Mouse (Mus musculus): ENCODE results near the gene Adgrl3. TPM values are rescaled to one million over a fixed set of nuclear protein-coding genes. Genes with fewer than 3 reads are reported as not detected.

The Adgrl3 gene
- total RNA-seq, 2 experiments from 2014 or later, result 3.7 to 4.3 TPM

DNA sequence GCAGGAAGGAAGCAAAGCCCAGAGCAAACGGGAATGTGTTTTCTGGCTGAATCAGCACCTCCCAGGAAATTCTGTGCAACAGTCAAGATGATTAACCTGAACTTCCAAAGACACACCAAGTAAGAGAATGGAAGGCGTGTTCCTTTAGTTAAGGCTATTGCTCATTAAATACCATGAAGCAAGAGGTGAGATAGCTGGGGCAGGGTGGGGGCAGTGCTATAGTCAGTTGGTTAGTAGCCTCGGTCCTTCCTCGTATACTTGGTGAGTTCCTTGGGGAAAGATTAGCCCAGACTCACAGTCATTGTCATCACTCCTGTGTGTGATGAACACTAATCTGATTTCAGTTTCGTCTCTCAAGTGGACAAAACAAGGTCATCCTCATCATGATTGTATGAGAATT, 53.0 kb downstream of the Adgrl3 start:
- DNase-seq (ENCODE audit: low spot score), result no peak
- intact Hi-C loops (cut with DNase I), result no loop called here

DNA sequence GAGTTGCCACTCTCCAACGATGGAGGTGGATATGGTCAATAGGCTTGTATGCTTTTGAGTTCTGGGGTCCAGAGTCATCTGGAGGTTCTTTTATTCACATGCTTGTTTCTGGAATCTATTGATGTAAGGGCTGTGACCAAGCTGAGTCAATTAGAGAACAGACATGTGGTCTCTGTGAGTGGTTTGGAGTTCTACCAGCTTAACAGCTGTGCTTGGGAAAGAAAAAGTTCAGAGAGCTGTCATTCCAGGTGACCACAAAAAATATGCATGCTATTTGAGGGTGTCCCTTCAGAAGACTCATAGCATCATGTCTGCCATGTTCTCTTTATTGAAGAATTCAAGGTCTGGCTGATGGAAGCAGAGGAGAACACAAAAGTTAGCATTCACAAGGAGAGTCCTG, 53.9 kb downstream of the Adgrl3 start:
- intact Hi-C loops (cut with DNase I), result no loop called here
- DNase-seq (ENCODE audit: low spot score), result no peak

DNA sequence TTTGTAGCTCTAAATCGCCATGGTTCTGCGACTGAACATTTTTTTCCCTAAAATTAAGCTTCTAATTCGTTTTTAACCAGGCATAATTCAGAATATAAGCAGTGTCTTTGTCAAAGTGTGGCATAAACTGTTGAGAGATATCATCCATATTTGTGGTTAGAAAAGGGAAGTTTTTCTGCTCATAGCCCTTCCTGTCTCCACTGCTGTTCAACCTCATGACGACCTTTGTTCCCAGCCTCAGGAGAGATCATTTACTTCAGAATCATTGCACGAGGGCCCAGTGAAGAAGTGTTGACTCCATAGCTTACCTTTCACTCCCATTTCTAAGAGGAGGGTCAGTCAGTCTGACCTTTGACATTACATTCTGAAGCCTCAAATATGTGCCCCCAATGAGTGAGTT, 56.4 kb downstream of the Adgrl3 start:
- intact Hi-C loops (cut with DNase I), result no loop called here
- no peak for DNase-seq (ENCODE audit: low spot score)

DNA sequence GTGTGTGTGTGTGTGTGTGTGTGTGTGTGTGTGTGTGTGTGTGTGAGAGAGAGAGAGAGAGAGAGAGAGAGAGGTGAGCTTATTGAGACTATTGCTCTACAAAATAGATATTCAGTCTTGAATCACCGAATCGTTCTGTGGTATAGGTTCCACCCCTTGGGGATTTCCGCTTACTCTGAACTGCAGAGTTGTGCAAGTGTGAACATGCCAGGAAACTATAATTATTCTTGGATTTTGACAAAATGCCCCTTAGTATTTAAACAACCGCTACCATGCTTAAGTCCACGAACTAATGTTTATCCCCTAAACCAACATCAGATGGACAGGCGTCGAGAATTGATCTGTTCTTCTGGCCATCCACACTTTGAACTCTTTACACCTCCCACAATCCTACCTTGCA, 57.1 kb downstream of the Adgrl3 start:
- DNase-seq (ENCODE audit: low spot score), result no peak
- intact Hi-C loops (cut with DNase I), result no loop called here

DNA sequence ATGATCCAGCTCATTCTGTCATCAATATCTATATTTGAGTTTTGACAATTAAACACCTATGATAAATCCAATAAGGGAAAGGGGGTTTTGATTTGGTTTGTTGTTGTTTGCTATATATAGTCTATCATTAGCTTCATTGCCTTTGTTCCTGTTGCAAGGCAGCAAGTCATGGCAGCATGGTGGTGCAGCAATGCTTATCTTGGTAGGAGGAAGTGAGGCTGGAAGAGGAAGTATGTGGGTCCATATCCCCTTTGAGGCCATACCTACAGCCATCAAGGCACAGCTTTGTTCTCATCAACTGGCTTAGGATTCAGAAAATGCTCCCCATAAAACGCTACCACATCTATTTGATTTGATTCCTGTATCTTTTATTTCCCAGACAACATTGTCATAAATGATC, 58.1 kb downstream of the Adgrl3 start:
- DNase-seq (ENCODE audit: low spot score), result no peak
- intact Hi-C loops (cut with DNase I), result no loop called here

DNA sequence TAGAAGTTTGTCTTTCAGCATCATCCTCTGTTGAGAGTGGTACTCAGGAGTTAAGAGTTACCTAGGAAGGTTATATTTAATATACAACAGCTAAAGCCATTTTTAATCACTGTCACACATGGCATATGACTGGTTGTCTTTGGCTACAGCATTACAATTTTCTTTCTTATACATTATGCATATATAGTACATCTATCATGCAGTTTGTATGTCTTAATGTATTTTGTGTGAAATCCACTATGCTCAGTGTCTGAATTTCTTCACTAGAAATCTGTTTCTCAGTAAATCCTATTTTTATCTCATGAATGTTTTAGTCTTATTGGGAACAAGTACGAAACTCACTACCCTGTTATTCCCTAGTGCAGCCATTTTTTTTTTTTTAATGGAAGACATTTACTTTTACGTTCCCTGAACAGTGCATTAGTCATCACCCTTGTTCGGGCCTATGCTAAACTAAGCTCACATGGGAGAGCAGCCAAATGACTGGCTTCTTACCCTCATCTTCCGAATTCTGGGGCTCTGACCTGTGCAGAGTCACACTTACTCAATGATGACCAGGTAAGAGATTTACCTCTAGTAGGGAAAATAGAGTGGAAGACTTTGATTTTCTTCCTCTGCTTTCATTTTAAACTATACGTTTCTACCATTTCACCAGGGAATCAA, 63.9 kb downstream of the Adgrl3 start:
- DNase-seq (ENCODE audit: low spot score), result no peak
- intact Hi-C loops (cut with DNase I), result no loop called here

DNA sequence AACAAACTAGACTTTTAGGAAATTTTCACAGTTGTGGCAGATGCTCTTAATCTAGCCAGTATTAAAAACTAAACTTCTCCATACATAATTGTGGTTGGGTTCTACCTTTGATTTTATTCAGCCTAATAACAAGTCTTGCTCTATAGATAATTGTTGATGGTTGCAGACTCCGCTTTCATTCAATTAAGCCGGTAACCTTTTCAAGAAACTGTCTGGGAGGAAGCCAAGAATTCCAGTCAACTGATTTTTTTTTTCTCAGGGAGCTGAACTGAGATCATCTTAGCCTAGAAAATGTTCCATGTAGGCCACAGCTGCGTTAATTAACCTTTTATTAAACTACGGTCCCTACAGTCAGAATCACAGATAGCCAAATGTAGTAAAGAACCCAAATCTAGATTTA, 65.2 kb downstream of the Adgrl3 start:
- intact Hi-C loops (cut with DNase I), result no loop called here
- DNase-seq (ENCODE audit: low spot score), result no peak

- no peak for DNase-seq (ENCODE audit: low spot score)
- intact Hi-C loops (cut with DNase I), result no loop called here
Observed at GRCm38 (mm10) chr5:81088667-81089066, 68.7 kb downstream of the Adgrl3 start.

DNA sequence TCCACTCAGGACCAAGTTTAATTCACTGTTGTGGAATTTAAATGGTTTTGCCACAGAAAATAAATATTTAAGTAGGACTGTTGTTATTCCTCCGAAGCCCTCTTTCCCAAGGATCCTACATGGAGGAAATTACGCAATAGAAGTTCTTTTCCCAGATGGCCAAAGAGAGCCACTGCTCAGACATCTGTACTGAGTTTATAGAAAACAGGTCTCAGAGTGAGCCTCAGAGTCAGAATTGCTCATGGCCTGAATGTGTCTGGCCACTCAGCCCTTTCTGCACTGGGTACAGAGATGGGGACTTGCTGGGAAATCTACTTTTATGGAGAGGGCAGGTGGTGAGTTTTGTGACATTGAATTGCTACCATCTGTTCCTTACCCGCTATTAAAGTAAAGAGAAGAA, 74.7 kb downstream of the Adgrl3 start:
- intact Hi-C loops (cut with DNase I), result no loop called here
- no peak for DNase-seq (ENCODE audit: low spot score)

DNA sequence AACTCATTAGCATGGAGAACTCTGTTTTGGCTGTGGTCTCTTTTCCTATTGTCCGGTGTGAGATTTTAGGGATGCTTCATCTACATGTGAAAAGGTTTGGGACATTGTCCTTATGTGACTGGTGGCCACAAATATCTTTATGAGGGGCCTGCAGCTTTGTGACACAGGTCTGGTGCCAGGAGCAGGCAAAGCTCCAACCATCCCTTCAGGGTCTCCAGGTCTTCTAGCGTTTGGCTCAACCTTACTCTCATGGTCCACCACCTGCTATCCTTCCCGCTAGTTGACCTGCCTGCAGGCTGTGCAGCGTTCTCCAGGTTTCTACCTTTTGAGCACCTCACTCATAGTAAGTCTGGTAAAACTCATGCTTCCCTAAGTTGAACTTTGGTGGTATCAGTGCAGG, 77.2 kb downstream of the Adgrl3 start:
- intact Hi-C loops (cut with DNase I), result no loop called here

DNA sequence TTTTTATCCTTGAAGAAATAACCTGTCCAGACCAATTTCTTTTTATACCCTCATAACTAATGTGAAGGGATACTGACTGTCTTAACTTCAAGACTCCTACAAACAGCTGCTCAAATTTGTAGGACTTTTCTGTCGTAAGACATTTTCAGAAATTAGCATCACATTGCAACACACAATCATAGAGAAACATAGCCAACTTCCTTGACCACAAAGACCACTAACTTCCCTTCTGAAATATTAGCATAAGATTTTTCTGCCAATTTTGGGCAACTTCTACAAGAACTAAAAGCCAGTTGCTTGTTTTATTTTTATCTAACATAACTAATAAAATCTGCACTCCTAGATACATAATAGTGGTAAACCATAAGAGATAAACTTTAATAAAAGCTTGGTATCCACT, 87.5 kb downstream of the Adgrl3 start:
- intact Hi-C loops (cut with DNase I), result no loop called here
- no peak for DNase-seq (ENCODE audit: low spot score)

More for the DNA sequence above, 77.2 kb downstream of the Adgrl3 start:
- DNase-seq (ENCODE audit: low spot score), result no peak

DNA sequence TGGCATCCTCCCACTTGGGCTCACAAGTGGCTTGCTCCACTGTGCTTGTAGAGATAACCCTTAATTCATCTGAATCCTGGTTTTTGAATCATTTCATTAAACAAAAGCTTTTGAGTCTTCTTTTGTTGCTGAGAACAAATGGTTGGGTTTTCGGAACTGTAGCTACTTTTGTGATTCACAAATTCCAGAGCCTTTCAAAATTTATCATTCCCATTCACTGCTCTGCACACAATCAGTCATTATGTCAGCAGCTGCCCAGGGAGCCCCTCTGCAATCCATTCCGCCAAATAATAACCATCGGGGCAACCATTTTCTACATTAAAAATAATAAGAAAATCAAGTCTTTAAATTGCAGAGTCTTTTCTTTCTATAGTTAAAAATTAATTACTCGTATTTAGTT, 104.5 kb downstream of the Adgrl3 start:
- no peak for DNase-seq (ENCODE audit: low spot score)
- intact Hi-C loops (cut with DNase I), result no loop called here

- no peak for DNase-seq (ENCODE audit: low spot score)
- intact Hi-C loops (cut with DNase I), result no loop called here
Observed at GRCm38 (mm10) chr5:81127639-81128038, 107.7 kb downstream of the Adgrl3 start.

DNA sequence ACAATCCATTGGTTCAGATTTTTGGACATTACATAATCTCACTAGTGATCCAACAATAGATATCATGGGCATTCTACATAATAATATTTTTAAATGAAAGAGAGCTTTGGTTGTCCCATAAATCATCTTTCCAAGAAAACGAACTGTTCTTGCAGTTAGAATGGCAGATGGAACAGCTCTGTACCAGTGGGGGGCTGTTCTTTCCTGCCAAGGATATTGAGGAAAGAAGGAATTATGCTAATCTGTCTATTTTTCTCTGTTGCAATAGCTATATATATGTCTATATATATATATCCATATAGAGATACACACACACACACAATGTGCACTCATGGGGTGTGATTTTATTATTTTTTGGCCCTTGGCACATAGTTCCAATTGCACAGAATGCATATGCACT, 116.5 kb downstream of the Adgrl3 start:
- no peak for DNase-seq (ENCODE audit: low spot score)
- intact Hi-C loops (cut with DNase I), result no loop called here

GRCm38 (mm10) chr5:81155791-81156190, 135.9 kb downstream of the Adgrl3 start:
- DNase-seq (ENCODE audit: low spot score), result no peak
- intact Hi-C loops (cut with DNase I), result no loop called here

- no peak for DNase-seq (ENCODE audit: low spot score)
- intact Hi-C loops (cut with DNase I), result no loop called here
Observed at GRCm38 (mm10) chr5:81156281-81156680, 136.3 kb downstream of the Adgrl3 start.

GRCm38 (mm10) chr5:81156796-81157195, 136.9 kb downstream of the Adgrl3 start:
- intact Hi-C loops (cut with DNase I), result no loop called here
- DNase-seq (ENCODE audit: low spot score), result no peak

- no peak for DNase-seq (ENCODE audit: low spot score)
- intact Hi-C loops (cut with DNase I), result no loop called here
Observed at GRCm38 (mm10) chr5:81159013-81159412, 139.1 kb downstream of the Adgrl3 start.

DNA sequence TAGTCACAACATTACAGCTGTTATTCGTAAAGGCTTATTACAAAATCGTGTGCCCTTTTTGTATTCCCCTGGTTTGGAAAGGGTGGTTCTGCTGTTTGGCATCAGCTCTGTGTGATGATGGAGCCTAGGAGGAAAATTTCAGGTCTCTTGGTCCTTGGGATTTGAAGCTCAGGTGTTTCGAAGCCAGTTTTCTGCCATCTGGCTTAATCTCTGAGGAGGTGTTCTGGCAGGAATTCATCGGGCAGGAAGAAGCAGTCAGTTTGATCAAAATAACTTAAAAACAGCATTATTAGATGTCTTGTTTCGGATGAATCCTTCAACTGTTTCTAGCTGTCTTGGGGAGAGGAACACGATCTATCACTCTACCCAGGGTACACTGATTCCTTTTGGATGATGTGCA, 140.5 kb downstream of the Adgrl3 start:
- intact Hi-C loops (cut with DNase I), result no loop called here
- DNase-seq (ENCODE audit: low spot score), result no peak

DNA sequence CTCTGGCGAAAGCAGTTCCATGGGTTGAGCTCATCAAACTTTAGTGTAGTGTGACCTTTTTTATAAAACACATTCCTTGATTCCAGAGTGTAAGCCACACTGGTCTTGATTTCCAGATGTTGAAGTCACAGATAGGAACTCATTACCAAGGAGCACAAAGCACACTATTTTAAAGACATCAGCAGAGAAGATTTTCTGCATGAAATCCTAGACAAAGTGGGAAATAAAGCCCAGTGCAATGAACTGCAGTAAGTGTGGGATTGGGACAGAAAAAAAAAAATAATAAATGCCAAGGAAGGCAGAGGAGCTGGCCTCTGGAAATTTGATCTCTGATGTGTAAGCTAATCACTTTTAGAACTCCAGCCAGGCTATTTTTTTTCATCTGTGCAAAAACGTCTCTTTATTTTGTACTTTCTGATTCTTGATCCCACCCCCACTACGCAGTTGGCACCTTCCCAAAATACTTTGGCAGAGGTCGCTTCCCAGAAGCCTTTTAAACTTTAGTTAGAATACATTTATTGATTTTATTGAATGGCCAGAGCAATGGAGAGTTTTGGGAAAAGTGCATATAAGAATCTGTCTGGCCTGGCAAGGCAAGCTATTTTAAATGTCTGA, 169.0 kb downstream of the Adgrl3 start:
- no peak for DNase-seq (ENCODE audit: low spot score)
- intact Hi-C loops (cut with DNase I), result no loop called here

DNA sequence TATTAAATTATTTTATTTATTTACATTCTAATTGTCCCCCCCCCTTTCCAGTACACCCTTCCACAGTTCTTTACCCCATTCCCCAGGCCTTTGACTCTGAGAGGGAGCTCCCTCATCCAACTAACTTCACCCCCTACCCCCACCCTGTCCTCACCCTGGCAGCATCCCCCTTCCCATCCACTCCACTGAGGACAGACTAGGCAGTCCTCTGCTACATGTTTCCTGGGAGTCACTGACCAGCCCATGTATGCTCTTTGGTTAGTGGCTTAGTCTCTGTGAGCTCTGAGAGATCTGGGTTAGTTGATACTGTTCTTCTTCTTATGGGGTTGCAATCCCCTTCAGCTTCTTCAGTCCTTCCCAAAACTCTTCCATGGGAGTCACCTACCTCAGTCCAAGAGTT, 180.4 kb downstream of the Adgrl3 start:
- intact Hi-C loops (cut with DNase I), result no loop called here
- DNase-seq (ENCODE audit: low spot score), result no peak

DNA sequence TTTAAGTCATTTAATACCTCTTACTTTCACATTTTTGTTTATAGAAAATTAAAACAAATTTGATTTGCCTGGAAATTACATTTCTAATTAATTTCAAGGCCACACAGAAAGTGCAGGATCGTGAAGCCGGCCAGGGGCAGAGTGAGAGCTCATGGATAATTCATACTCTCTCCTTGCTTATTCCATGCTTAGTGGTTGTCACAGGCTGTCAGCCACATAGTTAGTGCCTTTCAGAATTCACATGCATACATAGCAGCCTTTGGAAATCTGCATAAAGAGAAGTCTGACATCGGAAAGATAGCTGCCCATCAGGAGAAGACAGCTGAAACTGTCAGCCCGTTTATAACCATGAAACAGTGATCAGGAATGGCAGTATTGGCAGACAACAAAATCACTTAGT, 181.9 kb downstream of the Adgrl3 start:
- intact Hi-C loops (cut with DNase I), result no loop called here
- no peak for DNase-seq (ENCODE audit: low spot score)

Measured in heart, postnatal 25 days (tissue).